Mouse (Mus musculus) limb, embryonic 14.5 days (tissue): ENCODE measurements around the gene Zbed3. TPM values are rescaled to one million over a fixed set of nuclear protein-coding genes. Genes with fewer than 3 reads are reported as not detected.
A peak's percentile ranks its signal among the peaks of the same experiment; 100 is the strongest.
"Not testable (repeated sequence)": the region's sequence is repeated elsewhere in the genome, so short reads cannot be mapped to it uniquely, and the experiment has no call there.

Experiments used
- ATAC-seq: fragments of 200-750 bp; cut with Nextera tagmentation; 2 replicates; pipeline ENCODE4 v1.8.0; 2017; ENCODE audit warnings: low read depth, moderate number of reproducible peaks, moderate TSS enrichment; ENCODE audit not compliant: low FRiP score
- DNase-seq: peaks from one replicate; pipeline ENCODE4 v3.0.0-alpha.2; 2015; ENCODE audit warnings: low spot score
- H3K27ac ChIP-seq: fragments of 300-500 bp; sonication (generic); replicated peaks from 2 replicates; pipeline ENCODE4 v1.5.1; 2014; ENCODE audit warnings: low read depth, mild to moderate bottlenecking, low read length, moderate library complexity, mixed read lengths
- H3K27me3 ChIP-seq: fragments of 300-500 bp; sonication (generic); 2 replicates; pipeline ENCODE4 v1.6.1; 2014; ENCODE audit warnings: low read length, mixed read lengths; ENCODE audit not compliant: control insufficient read depth, insufficient read depth
- H3K36me3 ChIP-seq: fragments of 300-500 bp; sonication (generic); 2 replicates; pipeline ENCODE4 v1.6.1; 2014; ENCODE audit warnings: mild to moderate bottlenecking, low read length, moderate library complexity, mixed read lengths; ENCODE audit not compliant: control insufficient read depth, insufficient read depth
- H3K4me1 ChIP-seq: fragments of 300-500 bp; sonication (generic); 2 replicates; pipeline ENCODE4 v1.6.1; 2014; ENCODE audit warnings: antibody characterized with exemption, low read length, mixed read lengths; ENCODE audit not compliant: control insufficient read depth, insufficient read depth
- H3K4me2 ChIP-seq: fragments of 300-500 bp; sonication (generic); replicated peaks from 2 replicates; pipeline ENCODE4 v1.6.1; 2014; ENCODE audit warnings: low read depth, mild to moderate bottlenecking, low read length, moderate library complexity; ENCODE audit not compliant: severe bottlenecking
- H3K4me3 ChIP-seq: fragments of 300-500 bp; sonication (generic); replicated peaks from 2 replicates; pipeline ENCODE4 v1.5.1; 2014; ENCODE audit warnings: low read length
- H3K9ac ChIP-seq: fragments of 300-500 bp; sonication (generic); 2 replicates; pipeline ENCODE4 v1.6.1; 2014; ENCODE audit warnings: mild to moderate bottlenecking, low read depth, low read length, moderate library complexity; ENCODE audit not compliant: severe bottlenecking
- H3K9me3 ChIP-seq: fragments of 300-500 bp; sonication (generic); 2 replicates; pipeline ENCODE4 v1.6.1; 2016; ENCODE audit warnings: low read length; ENCODE audit not compliant: control insufficient read depth
- POLR2A ChIP-seq: fragments of 200-500 bp; IDR thresholded peaks from 2 replicates; pipeline ENCODE4 v1.8.0; 2012; ENCODE audit warnings: inconsistent platforms, mild to moderate bottlenecking, moderate library complexity, borderline replicate concordance; ENCODE audit not compliant: insufficient read depth, insufficient read length; ENCODE audit errors: extremely low read depth
- WGBS: fragments of 180-500 bp; shearing (Covaris S2); extraction: QIAGEN DNeasy Blood & Tissue Kit; methylation state at CpG from one replicate; pipeline ENCODE4 v1.1.7; 2014; 5-methylcytosine and 5-hydroxymethylcytosine counted together
- polyA plus RNA-seq, 2 experiments: library from polyadenylated mRNA; depleted of rRNA in 1 of 2; stranded (reverse) in 1 of 2; unstranded in 1 of 2; fragments of >200 nt; fragmentation: Nextera tagmentation in 1 of 2; extraction: Ambion mirVana in 1 of 2; gene quantifications; 2 replicates each; pipeline versions ENCODE4 v1.2.1 to v1.2.3; 2012 to 2014

Gene Zbed3
- polyA plus RNA-seq, 2 experiments = 68.8 to 80.2 TPM

GRCm38 (mm10) chr13:95375554-95375914 is 52.1 kb downstream of the Zbed3 start:
- DNase-seq (no peak), ATAC-seq (0 out of 2 replicates have a peak, but pooled peaks have one; percentile 10)
- H3K9ac ChIP-seq = peak overlapping the region; percentile 89
- peak overlapping the region; percentile 65 for H3K27ac ChIP-seq
- H3K4me2 ChIP-seq = peak overlapping the region; percentile 83
- no peak for TF ChIP-seq POLR2A
- H3K4me1 ChIP-seq = peaks cover 9% of the 10 kb centered on the region
- H3K27me3 ChIP-seq = no peaks in the 10 kb centered on the region
- 22% methylated on average over 6 of the region's 6 CpGs for WGBS
- peak overlapping the region; percentile 100 for H3K4me3 ChIP-seq
- H3K36me3 ChIP-seq = peaks cover 6% of the 10 kb centered on the region
- H3K9me3 ChIP-seq = no peaks in the 10 kb centered on the region

- H3K4me2 ChIP-seq, H3K9me3 ChIP-seq, H3K9ac ChIP-seq, H3K4me3 ChIP-seq, DNase-seq, ATAC-seq, H3K27ac ChIP-seq, H3K4me1 ChIP-seq, H3K27me3 ChIP-seq, H3K36me3 ChIP-seq: not testable (repeated sequence)
- 98% methylated on average over 11 of the region's 11 CpGs for WGBS
Observed at GRCm38 (mm10) chr13:95376689-95377289, 53.4 kb downstream of the Zbed3 start.

- 87% methylated on average over 3 of the region's 3 CpGs for WGBS
- Histone ChIP-seq H3K4me3 (no peak overlapping the region), H3K9me3 (no peaks in the 10 kb centered on the region), H3K36me3 (no peaks in the 10 kb centered on the region), H3K9ac (no peak overlapping the region), H3K27me3 (no peaks in the 10 kb centered on the region), H3K27ac (no peak overlapping the region), H3K4me2 (no peak overlapping the region), H3K4me1 (peaks cover 6% of the 10 kb centered on the region)
- TF ChIP-seq POLR2A = no peak
- ATAC-seq (no peak), DNase-seq (no peak)
Observed at GRCm38 (mm10) chr13:95378696-95379095, 55.3 kb downstream of the Zbed3 start.

- H3K9ac ChIP-seq = no peak overlapping the region
- DNase-seq (no peak), ATAC-seq (no peak)
- H3K4me1 ChIP-seq = no peaks in the 10 kb centered on the region
- H3K4me3 ChIP-seq = no peak overlapping the region
- no peak overlapping the region for H3K4me2 ChIP-seq
- H3K9me3 ChIP-seq = no peaks in the 10 kb centered on the region
- H3K36me3 ChIP-seq = no peaks in the 10 kb centered on the region
- H3K27ac ChIP-seq = no peak overlapping the region
- 69% methylated on average over 5 of the region's 5 CpGs for WGBS
- H3K27me3 ChIP-seq = no peaks in the 10 kb centered on the region
- no peak for TF ChIP-seq POLR2A
Observed at GRCm38 (mm10) chr13:95382418-95382817, 59.0 kb downstream of the Zbed3 start.

Other genes starting within 250 kb of the Zbed3 start
- 2.9 and 3.4 TPM in 2 replicates for gene Pde8b, start 73.3 kb upstream of the Zbed3 start, polyA plus RNA-seq (2012; rRNA removed)
- gene Pde8b, start 73.3 kb upstream of the Zbed3 start, polyA plus RNA-seq (2014; fragmentation: Nextera tagmentation; extraction: Ambion mirVana) = 3.1 and 5.1 TPM in 2 replicates
- gene Aggf1, start 51.7 kb downstream of the Zbed3 start, polyA plus RNA-seq (2012; rRNA removed) = 20.0 and 24.4 TPM in 2 replicates
- gene Aggf1, start 51.7 kb downstream of the Zbed3 start, polyA plus RNA-seq (2014; fragmentation: Nextera tagmentation; extraction: Ambion mirVana) = 32.9 and 37.1 TPM in 2 replicates
- gene Crhbp, start 121.3 kb downstream of the Zbed3 start, polyA plus RNA-seq (2012; rRNA removed) = 0.20 and 0.28 TPM in 2 replicates
- gene Crhbp, start 121.3 kb downstream of the Zbed3 start, polyA plus RNA-seq (2014; fragmentation: Nextera tagmentation; extraction: Ambion mirVana) = 0.15 and 0.32 TPM in 2 replicates
- gene S100z, start 155.1 kb downstream of the Zbed3 start, polyA plus RNA-seq (2012; rRNA removed) = not detected in 2 replicates
- gene S100z, start 155.1 kb downstream of the Zbed3 start, polyA plus RNA-seq (2014; fragmentation: Nextera tagmentation; extraction: Ambion mirVana) = not detected in 2 replicates
- 6.8 and 8.1 TPM in 2 replicates for gene F2rl1, start 201.6 kb downstream of the Zbed3 start, polyA plus RNA-seq (2012; rRNA removed)
- gene F2rl1, start 201.6 kb downstream of the Zbed3 start, polyA plus RNA-seq (2014; fragmentation: Nextera tagmentation; extraction: Ambion mirVana) = 2.7 and 4.0 TPM in 2 replicates